Mouse (Mus musculus): ENCODE results near the gene Actl10. TPM values are rescaled to one million over a fixed set of nuclear protein-coding genes. Genes with fewer than 3 reads are reported as not detected.

Actl10 gene
- total RNA-seq (2023) = 1 to 10 TPM in 1 of 2 experiments, under 1 TPM in 1; 0.84 to 1.6 TPM

GRCm38 (mm10) chr2:154551476-154551875 is at the start of gene Actl10:
TSS of gene Actl10 (plus strand) at chr2:154551776.

GRCm38 (mm10) chr2:154546711-154547110 is 4.9 kb upstream of the Actl10 start, which contains the start of gene 1700003F12Rik:
TSS of gene 1700003F12Rik (plus strand) at chr2:154547085.

GRCm38 (mm10) chr2:154558264-154559039 is 6.9 kb downstream of the Actl10 start, which contains the start of gene Necab3:
TSS of gene Necab3 (minus strand) at chr2:154558890.

GRCm38 (mm10) chr2:154569836-154570286 is 18.3 kb downstream of the Actl10 start, which contains the start of gene E2f1:
TSS of gene E2f1 (minus strand) at chr2:154569892.

Other genes starting within 250 kb of the Actl10 start
- not detected for gene Bpifb9b, start 244.5 kb upstream of the Actl10 start, total RNA-seq (2023)
- 10 to 100 TPM; 14.2 to 15.9 TPM for gene Cdk5rap1, start 178.8 kb upstream of the Actl10 start, total RNA-seq (2023)
- under 1 TPM; 0.26 to 0.36 TPM for gene Snta1, start 143.7 kb upstream of the Actl10 start, total RNA-seq (2023)
- 10 to 100 TPM; 39.6 to 41.9 TPM for gene Cbfa2t2, start 115.3 kb upstream of the Actl10 start, total RNA-seq (2023)
- 1 to 10 TPM; 1.5 to 1.7 TPM for gene 1700003F12Rik, start 4.7 kb upstream of the Actl10 start, total RNA-seq (2023)
- 1 to 10 TPM in 1 of 2 experiments, not detected in 1; 1.5 TPM for gene Necab3, start 7.1 kb downstream of the Actl10 start, total RNA-seq (2023)
- 1 to 10 TPM; 4.4 to 5.0 TPM for gene E2f1, start 18.1 kb downstream of the Actl10 start, total RNA-seq (2023)
- 10 to 100 TPM; 10.2 to 13.7 TPM for gene Pxmp4, start 51.9 kb downstream of the Actl10 start, total RNA-seq (2023)
- gene Zfp341, start 61.5 kb downstream of the Actl10 start, total RNA-seq (2023) = 1 to 10 TPM; 8.4 to 9.8 TPM
- not detected for gene 4930519P11Rik, start 61.7 kb downstream of the Actl10 start, total RNA-seq (2023)
- 100 to 1,000 TPM; 111 to 121 TPM for gene Chmp4b, start 99.9 kb downstream of the Actl10 start, total RNA-seq (2023)
- not detected for gene Gm14214, start 218.3 kb downstream of the Actl10 start, total RNA-seq (2023)
- 100 to 1,000 TPM; 153 to 163 TPM for gene Raly, start 239.3 kb downstream of the Actl10 start, total RNA-seq (2023)
- not detected for gene a, start 239.6 kb downstream of the Actl10 start, total RNA-seq (2023)

Data from B cell, adult 67 days (primary cell).